Mouse (Mus musculus) limb, embryonic 14.5 days (tissue): ENCODE measurements around the gene Gm14137. TPM values are rescaled to one million over a fixed set of nuclear protein-coding genes. Genes with fewer than 3 reads are reported as not detected.

ENCODE experiments used
- ATAC-seq: fragments of 200-750 bp; cut with Nextera tagmentation; 2 replicates; pipeline ENCODE4 v1.8.0; 2017; ENCODE audit warnings: low read depth, moderate number of reproducible peaks, moderate TSS enrichment; ENCODE audit not compliant: low FRiP score
- DNase-seq: peaks from one replicate; pipeline ENCODE4 v3.0.0-alpha.2; 2015; ENCODE audit warnings: low spot score
- H3K27ac ChIP-seq: fragments of 300-500 bp; sonication (generic); replicated peaks from 2 replicates; pipeline ENCODE4 v1.5.1; 2014; ENCODE audit warnings: low read depth, mild to moderate bottlenecking, low read length, moderate library complexity, mixed read lengths
- H3K27me3 ChIP-seq: fragments of 300-500 bp; sonication (generic); 2 replicates; pipeline ENCODE4 v1.6.1; 2014; ENCODE audit warnings: low read length, mixed read lengths; ENCODE audit not compliant: control insufficient read depth, insufficient read depth
- H3K36me3 ChIP-seq: fragments of 300-500 bp; sonication (generic); 2 replicates; pipeline ENCODE4 v1.6.1; 2014; ENCODE audit warnings: mild to moderate bottlenecking, low read length, moderate library complexity, mixed read lengths; ENCODE audit not compliant: control insufficient read depth, insufficient read depth
- H3K4me1 ChIP-seq: fragments of 300-500 bp; sonication (generic); 2 replicates; pipeline ENCODE4 v1.6.1; 2014; ENCODE audit warnings: antibody characterized with exemption, low read length, mixed read lengths; ENCODE audit not compliant: control insufficient read depth, insufficient read depth
- H3K4me2 ChIP-seq: fragments of 300-500 bp; sonication (generic); replicated peaks from 2 replicates; pipeline ENCODE4 v1.6.1; 2014; ENCODE audit warnings: low read depth, mild to moderate bottlenecking, low read length, moderate library complexity; ENCODE audit not compliant: severe bottlenecking
- H3K4me3 ChIP-seq: fragments of 300-500 bp; sonication (generic); replicated peaks from 2 replicates; pipeline ENCODE4 v1.5.1; 2014; ENCODE audit warnings: low read length
- H3K9ac ChIP-seq: fragments of 300-500 bp; sonication (generic); 2 replicates; pipeline ENCODE4 v1.6.1; 2014; ENCODE audit warnings: mild to moderate bottlenecking, low read depth, low read length, moderate library complexity; ENCODE audit not compliant: severe bottlenecking
- H3K9me3 ChIP-seq: fragments of 300-500 bp; sonication (generic); 2 replicates; pipeline ENCODE4 v1.6.1; 2016; ENCODE audit warnings: low read length; ENCODE audit not compliant: control insufficient read depth
- POLR2A ChIP-seq: fragments of 200-500 bp; IDR thresholded peaks from 2 replicates; pipeline ENCODE4 v1.8.0; 2012; ENCODE audit warnings: inconsistent platforms, mild to moderate bottlenecking, moderate library complexity, borderline replicate concordance; ENCODE audit not compliant: insufficient read depth, insufficient read length; ENCODE audit errors: extremely low read depth
- WGBS: fragments of 180-500 bp; shearing (Covaris S2); extraction: QIAGEN DNeasy Blood & Tissue Kit; methylation state at CpG from one replicate; pipeline ENCODE4 v1.1.7; 2014; 5-methylcytosine and 5-hydroxymethylcytosine counted together
- polyA plus RNA-seq, 2 experiments: library from polyadenylated mRNA; depleted of rRNA in 1 of 2; stranded (reverse) in 1 of 2; unstranded in 1 of 2; fragments of >200 nt; fragmentation: Nextera tagmentation in 1 of 2; extraction: Ambion mirVana in 1 of 2; gene quantifications; 2 replicates each; pipeline versions ENCODE4 v1.2.1 to v1.2.3; 2012 to 2014

Gm14137 gene
- polyA plus RNA-seq, 2 experiments = 0.15 to 0.69 TPM

GRCm38 (mm10) chr2:119165401-119165800 lies 8.9 kb upstream of the Gm14137 start:
- no peaks in the 10 kb centered on the region for H3K9me3 ChIP-seq
- H3K36me3 ChIP-seq = no peaks in the 10 kb centered on the region
- no peak for TF ChIP-seq POLR2A
- no peak for DNase-seq
- peaks cover 8% of the 10 kb centered on the region for H3K4me1 ChIP-seq
- H3K27ac ChIP-seq = no peak overlapping the region
- ATAC-seq = no peak
- H3K9ac ChIP-seq = no peak overlapping the region
- no peak overlapping the region for H3K4me3 ChIP-seq
- 0 out of 2 replicates have a peak, but pooled peaks cover 6% of the 10 kb centered on the region for H3K27me3 ChIP-seq
- no peak overlapping the region for H3K4me2 ChIP-seq

GRCm38 (mm10) chr2:119166901-119167865 lies 7.1 kb upstream of the Gm14137 start, which contains the start of gene Gchfr:
Gene Gchfr (plus strand): TSS chr2:119167773.
- Histone ChIP-seq H3K36me3 (peaks cover 2% of the 10 kb centered on the region; the same call in 1 of the 2 replicates), H3K4me2 (peak within 1 kb of the TSS; percentile 75), H3K27me3 (0 out of 2 replicates have a peak, but pooled peaks cover 6% of the 10 kb centered on the region), H3K4me3 (peak within 1 kb of the TSS; percentile 46), H3K27ac (no peak within 1 kb of the TSS), H3K9me3 (no peaks in the 10 kb centered on the region), H3K4me1 (peaks cover 8% of the 10 kb centered on the region), H3K9ac (peak within 1 kb of the TSS; percentile 50)
- ATAC-seq (peak; percentile 60), DNase-seq (peak; percentile 68)
- WGBS = 1% methylated on average over 55 of the region's 60 CpGs
- TF ChIP-seq POLR2A = no peak

- no peak overlapping the region for H3K27ac ChIP-seq
- DNase-seq (no peak), ATAC-seq (peak; percentile 4; the same call in 1 of the 2 replicates)
- peaks cover 6% of the 10 kb centered on the region; the same call in 1 of the 2 replicates for H3K36me3 ChIP-seq
- H3K4me3 ChIP-seq = peak overlapping the region; percentile 46
- H3K9ac ChIP-seq = peak overlapping the region; percentile 50
- peaks cover 9% of the 10 kb centered on the region for H3K4me1 ChIP-seq
- 4% methylated on average over 21 of the region's 26 CpGs for WGBS
- H3K9me3 ChIP-seq = no peaks in the 10 kb centered on the region
- H3K4me2 ChIP-seq = peak overlapping the region; percentile 75
- 0 out of 2 replicates have a peak, but pooled peaks cover 6% of the 10 kb centered on the region for H3K27me3 ChIP-seq
- no peak for TF ChIP-seq POLR2A
Measured at GRCm38 (mm10) chr2:119167866-119168256, 6.4 kb upstream of the Gm14137 start.

- TF ChIP-seq POLR2A = no peak
- no peak overlapping the region for H3K9ac ChIP-seq
- H3K4me2 ChIP-seq = no peak overlapping the region
- H3K4me1 ChIP-seq = peaks cover 14% of the 10 kb centered on the region
- H3K4me3 ChIP-seq = no peak overlapping the region
- DNase-seq (no peak), ATAC-seq (no peak)
- WGBS = 83% methylated on average over 2 of the region's 2 CpGs
- H3K27me3 ChIP-seq = 0 out of 2 replicates have a peak, but pooled peaks cover 6% of the 10 kb centered on the region
- no peaks in the 10 kb centered on the region for H3K9me3 ChIP-seq
- H3K36me3 ChIP-seq = peaks cover 7% of the 10 kb centered on the region; the same call in 1 of the 2 replicates
- H3K27ac ChIP-seq = no peak overlapping the region
Measured at GRCm38 (mm10) chr2:119170282-119170681, 4.0 kb upstream of the Gm14137 start.

GRCm38 (mm10) chr2:119171574-119171973 lies 2.7 kb upstream of the Gm14137 start:
- H3K9ac ChIP-seq = no peak overlapping the region
- DNase-seq = peak; percentile 36
- 62% methylated on average over 8 of the region's 8 CpGs for WGBS
- TF ChIP-seq POLR2A = no peak
- H3K27me3 ChIP-seq = 0 out of 2 replicates have a peak, but pooled peaks cover 6% of the 10 kb centered on the region
- H3K36me3 ChIP-seq = peaks cover 18% of the 10 kb centered on the region
- no peak overlapping the region for H3K4me2 ChIP-seq
- H3K4me1 ChIP-seq = peaks cover 14% of the 10 kb centered on the region
- no peaks in the 10 kb centered on the region for H3K9me3 ChIP-seq
- no peak overlapping the region for H3K27ac ChIP-seq
- ATAC-seq = no peak
- H3K4me3 ChIP-seq = no peak overlapping the region
